Mouse (Mus musculus) midbrain, postnatal 0 days (tissue): ENCODE results near the gene Capn1. TPM values are rescaled to one million over a fixed set of nuclear protein-coding genes. Genes with fewer than 3 reads are reported as not detected.

ENCODE experiments used
- ATAC-seq: fragments of 200-750 bp; cut with Nextera tagmentation; 2 replicates; pipeline ENCODE4 v1.8.0; 2017; ENCODE audit warnings: moderate number of reproducible peaks, mild to moderate bottlenecking, moderate TSS enrichment, moderate library complexity; ENCODE audit not compliant: low FRiP score
- DNase-seq: peaks from one replicate; pipeline ENCODE4 v3.0.0-alpha.2; 2015; ENCODE audit warnings: low spot score
- H3K27ac ChIP-seq: fragments of 300-500 bp; sonication (generic); 2 replicates; pipeline ENCODE4 v1.5.1; 2014; ENCODE audit warnings: low read depth, mild to moderate bottlenecking, low read length, mixed read lengths
- H3K27me3 ChIP-seq: fragments of 300-500 bp; sonication (generic); 2 replicates; pipeline ENCODE4 v1.6.1; 2014; ENCODE audit warnings: low read length, control low read depth, mixed read lengths; ENCODE audit not compliant: insufficient read depth
- H3K36me3 ChIP-seq: fragments of 300-500 bp; sonication (generic); 2 replicates; pipeline ENCODE4 v1.6.1; 2014; ENCODE audit warnings: low read length, control low read depth, mixed read lengths; ENCODE audit not compliant: insufficient read depth
- H3K4me1 ChIP-seq: fragments of 300-500 bp; sonication (generic); 2 replicates; pipeline ENCODE4 v1.6.1; 2014; ENCODE audit warnings: mild to moderate bottlenecking, control low read depth, antibody characterized with exemption, low read length, mixed read lengths; ENCODE audit not compliant: insufficient read depth
- H3K4me2 ChIP-seq: fragments of 300-500 bp; sonication (generic); 2 replicates; pipeline ENCODE4 v1.6.1; 2014; ENCODE audit warnings: low read depth, mild to moderate bottlenecking, low read length, mixed read lengths; ENCODE audit not compliant: poor library complexity, severe bottlenecking
- H3K4me3 ChIP-seq: fragments of 300-500 bp; sonication (generic); 2 replicates; pipeline ENCODE4 v1.5.1; 2014; ENCODE audit warnings: low read depth, mild to moderate bottlenecking, low read length, moderate library complexity
- H3K9ac ChIP-seq: fragments of 300-500 bp; sonication (generic); replicated peaks from 2 replicates; pipeline ENCODE4 v1.6.1; 2014; ENCODE audit warnings: mild to moderate bottlenecking, low read length, moderate library complexity, mixed read lengths; ENCODE audit not compliant: poor library complexity, severe bottlenecking
- H3K9me3 ChIP-seq: fragments of 300-500 bp; sonication (generic); 2 replicates; pipeline ENCODE4 v1.6.1; 2016; ENCODE audit warnings: low read length, control low read depth
- CTCF ChIP-seq: IDR thresholded peaks from 2 replicates; pipeline ENCODE4 v1.5.1; 2016; ENCODE audit warnings: antibody characterized with exemption, mild to moderate bottlenecking
- WGBS: fragments of 180-500 bp; shearing (Covaris S2); extraction: QIAGEN DNeasy Blood & Tissue Kit; methylation state at CpG from one replicate; pipeline ENCODE4 v1.1.7; 2014; 5-methylcytosine and 5-hydroxymethylcytosine counted together
- polyA plus RNA-seq: library from polyadenylated mRNA; unstranded; fragments of >200 nt; fragmentation: Nextera tagmentation; extraction: Ambion mirVana; gene quantifications from 2 replicates; pipeline ENCODE4 v1.2.1, GENCODE M21; 2015
- total RNA-seq: library from RNA; depleted of rRNA; stranded (reverse); fragments of >200 nt; gene quantifications from 2 replicates; pipeline ENCODE4 v1.2.3, GENCODE M21; 2014

Capn1 gene
- total and polyA plus RNA-seq, 2 experiments from 2014 or later, result 3.9 to 7.9 TPM

- no peaks in the 10 kb centered on the region for H3K36me3 ChIP-seq
- no peak overlapping the region for H3K4me3 ChIP-seq
- DNase-seq (no peak), ATAC-seq (no peak)
- no peak for TF ChIP-seq CTCF
- H3K4me2 ChIP-seq, result no peak overlapping the region
- 81% methylated on average over 9 of the region's 9 CpGs for WGBS
- H3K27me3 ChIP-seq, result no peaks in the 10 kb centered on the region
- no peak overlapping the region for H3K27ac ChIP-seq
- H3K9me3 ChIP-seq, result no peaks in the 10 kb centered on the region
- no peaks in the 10 kb centered on the region for H3K4me1 ChIP-seq
- no peak overlapping the region for H3K9ac ChIP-seq
These were observed 35.2 kb downstream of the Capn1 start for GRCm38 (mm10) chr19:5980477-5980876.

- H3K27ac ChIP-seq, result no peak overlapping the region
- no peaks in the 10 kb centered on the region for H3K9me3 ChIP-seq
- no peak for TF ChIP-seq CTCF
- no peaks in the 10 kb centered on the region for H3K4me1 ChIP-seq
- no peak overlapping the region for H3K4me3 ChIP-seq
- H3K36me3 ChIP-seq, result no peaks in the 10 kb centered on the region
- WGBS, result 77% methylated on average over 3 of the region's 3 CpGs
- no peaks in the 10 kb centered on the region for H3K27me3 ChIP-seq
- H3K4me2 ChIP-seq, result no peak overlapping the region
- no peak overlapping the region for H3K9ac ChIP-seq
- ATAC-seq (no peak), DNase-seq (peak; percentile 17)
These were observed 38.0 kb downstream of the Capn1 start for GRCm38 (mm10) chr19:5977717-5978116.

- ATAC-seq, result peak; percentile 84
- 64% methylated on average over 4 of the region's 4 CpGs for WGBS
- Histone ChIP-seq H3K4me3 (no peak overlapping the region), H3K4me1 (no peaks in the 10 kb centered on the region), H3K27me3 (0 out of 2 replicates have a peak, but pooled peaks cover 2% of the 10 kb centered on the region), H3K9me3 (no peaks in the 10 kb centered on the region), H3K36me3 (no peaks in the 10 kb centered on the region), H3K27ac (no peak overlapping the region), H3K9ac (no peak overlapping the region), H3K4me2 (no peak overlapping the region)
- no peak for TF ChIP-seq CTCF
- peak; percentile 94 for DNase-seq
These were observed 40.0 kb downstream of the Capn1 start for GRCm38 (mm10) chr19:5975676-5976075.

GRCm38 (mm10) chr19:5975112-5975511 lies 40.6 kb downstream of the Capn1 start:
- H3K9ac ChIP-seq, result no peak overlapping the region
- no peak; the same call in 1 of the 2 replicates for ATAC-seq
- TF ChIP-seq CTCF, result no peak
- no peaks in the 10 kb centered on the region for H3K9me3 ChIP-seq
- WGBS, result 68% methylated on average over 4 of the region's 4 CpGs
- no peak overlapping the region for H3K4me2 ChIP-seq
- 0 out of 2 replicates have a peak, but pooled peaks cover 2% of the 10 kb centered on the region for H3K27me3 ChIP-seq
- no peak overlapping the region for H3K27ac ChIP-seq
- H3K4me1 ChIP-seq, result no peaks in the 10 kb centered on the region
- DNase-seq, result peak; percentile 60
- H3K4me3 ChIP-seq, result no peak overlapping the region
- H3K36me3 ChIP-seq, result no peaks in the 10 kb centered on the region

GRCm38 (mm10) chr19:5967664-5968063 lies 48.0 kb downstream of the Capn1 start:
- Histone ChIP-seq H3K36me3 (no peaks in the 10 kb centered on the region), H3K9me3 (no peaks in the 10 kb centered on the region), H3K9ac (no peak overlapping the region), H3K27me3 (peaks cover 2% of the 10 kb centered on the region; the same call in 1 of the 2 replicates), H3K27ac (no peak overlapping the region), H3K4me1 (no peaks in the 10 kb centered on the region), H3K4me3 (no peak overlapping the region), H3K4me2 (no peak overlapping the region)
- TF ChIP-seq CTCF, result no peak
- DNase-seq (no peak), ATAC-seq (no peak)
- WGBS, result 91% methylated on average over 10 of the region's 10 CpGs

- Histone ChIP-seq H3K27me3 (no peaks in the 10 kb centered on the region; the same call in 1 of the 2 replicates), H3K9me3 (no peaks in the 10 kb centered on the region), H3K27ac (no peak overlapping the region), H3K36me3 (no peaks in the 10 kb centered on the region), H3K4me3 (no peak overlapping the region), H3K9ac (no peak overlapping the region), H3K4me1 (no peaks in the 10 kb centered on the region), H3K4me2 (no peak overlapping the region)
- WGBS, result 76% methylated on average over 6 of the region's 6 CpGs
- DNase-seq (no peak), ATAC-seq (no peak)
- no peak for TF ChIP-seq CTCF
These were observed 48.9 kb downstream of the Capn1 start for GRCm38 (mm10) chr19:5966786-5967185.
